ENCODE assay signal across 10 mouse cellular contexts in the genomic region with DNA sequence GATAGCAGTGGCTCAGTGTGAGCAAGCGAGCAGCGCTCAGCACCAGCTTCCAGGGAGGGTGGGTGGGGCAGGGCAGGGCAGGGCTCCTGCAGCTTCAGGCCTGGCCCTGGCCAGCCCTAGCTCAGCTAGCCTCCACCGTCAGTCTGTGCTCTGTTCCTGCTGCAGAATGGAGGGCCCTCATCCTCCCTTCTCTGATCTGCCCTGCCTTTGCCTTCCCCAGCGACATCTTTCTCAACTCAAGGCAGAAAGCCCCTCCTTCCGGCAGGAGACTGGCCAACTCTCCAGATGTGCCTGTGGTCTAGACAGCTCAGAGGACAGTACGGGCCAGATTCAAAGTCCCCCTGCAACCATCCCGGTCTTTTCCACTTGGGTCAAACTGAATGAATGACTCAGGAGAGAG. TPM values are rescaled to one million over a fixed set of nuclear protein-coding genes. Genes with fewer than 3 reads are reported as not detected.
DNase-seq lines count a peak whose midpoint lies in the region; ATAC-seq lines count a peak whose summit lies in the region.
"Had no signal": no experiment of that assay in that cellular context is flagged by ENCODE, and none has a peak within 500 bp of the region (broad histone marks: within the 10 kb centered on the region; RNA-seq: fewer than 3 reads in every experiment).

No protein-coding gene starts in this region.

- H3K4me1 ChIP-seq in embryonic facial prominence, embryonic 12.5 days = peaks cover 21% of the 10 kb centered on the region
- peaks cover 56% of the 10 kb centered on the region for H3K4me1 ChIP-seq in embryonic facial prominence, embryonic 10.5 days
- H3K4me1 ChIP-seq in midbrain, embryonic 11.5 days (ENCODE audit: control insufficient read depth, insufficient read depth, low read length) = peaks cover 3% of the 10 kb centered on the region; the same call in 1 of the 2 replicates
- peaks cover 13% of the 10 kb centered on the region for H3K4me1 ChIP-seq in midbrain, embryonic 16.5 days (ENCODE audit: control insufficient read depth, insufficient read depth, low read length)
- peaks cover 32% of the 10 kb centered on the region for H3K4me1 ChIP-seq in limb, embryonic 12.5 days (replicated peaks)
- H3K4me1 ChIP-seq in liver, embryonic 12.5 days = no peaks in the 10 kb centered on the region

- no peak overlapping the region for H3K4me2 ChIP-seq in embryonic facial prominence, embryonic 12.5 days (replicated peaks)
- H3K4me2 ChIP-seq in midbrain, embryonic 11.5 days = no peak overlapping the region
- no peak overlapping the region for H3K4me2 ChIP-seq in midbrain, embryonic 16.5 days (ENCODE audit: low read length)
- no peak overlapping the region for H3K4me2 ChIP-seq in limb, embryonic 12.5 days
- H3K4me2 ChIP-seq in liver, embryonic 12.5 days = no peak overlapping the region

- H3K4me3 ChIP-seq in embryonic facial prominence, embryonic 12.5 days = no peak overlapping the region
- no peak overlapping the region for H3K4me3 ChIP-seq in embryonic facial prominence, embryonic 10.5 days
- H3K4me3 ChIP-seq in midbrain, embryonic 11.5 days (ENCODE audit: low read depth, low read length) = no peak overlapping the region
- no peak overlapping the region for H3K4me3 ChIP-seq in midbrain, embryonic 16.5 days (ENCODE audit: low read depth, low read length)
- no peak overlapping the region for H3K4me3 ChIP-seq in limb, embryonic 12.5 days (replicated peaks)
- no peak overlapping the region for H3K4me3 ChIP-seq in liver, embryonic 12.5 days

- no peak overlapping the region for H3K27ac ChIP-seq in embryonic facial prominence, embryonic 12.5 days
- no peak overlapping the region for H3K27ac ChIP-seq in embryonic facial prominence, embryonic 10.5 days (replicated peaks)
- no peak overlapping the region for H3K27ac ChIP-seq in midbrain, embryonic 11.5 days (ENCODE audit: low read depth, low read length)
- no peak overlapping the region for H3K27ac ChIP-seq in midbrain, embryonic 16.5 days (ENCODE audit: low read length)
- H3K27ac ChIP-seq in limb, embryonic 12.5 days = no peak overlapping the region
- H3K27ac ChIP-seq in liver, embryonic 12.5 days = no peak overlapping the region

- H3K9me3 ChIP-seq in embryonic facial prominence, embryonic 12.5 days = no peaks in the 10 kb centered on the region
- no peaks in the 10 kb centered on the region for H3K9me3 ChIP-seq in embryonic facial prominence, embryonic 10.5 days
- no peaks in the 10 kb centered on the region for H3K9me3 ChIP-seq in midbrain, embryonic 11.5 days (ENCODE audit: control insufficient read depth, low read length)
- no peaks in the 10 kb centered on the region for H3K9me3 ChIP-seq in midbrain, embryonic 16.5 days (replicated peaks; ENCODE audit: control insufficient read depth, low read length, poor library complexity, severe bottlenecking)
- no peaks in the 10 kb centered on the region for H3K9me3 ChIP-seq in limb, embryonic 12.5 days
- no peaks in the 10 kb centered on the region for H3K9me3 ChIP-seq in liver, embryonic 12.5 days (replicated peaks)
- H3K9me3 ChIP-seq: midbrain, embryonic 10.5 days had no signal

- H3K36me3 ChIP-seq in embryonic facial prominence, embryonic 12.5 days = no peaks in the 10 kb centered on the region
- H3K36me3 ChIP-seq in embryonic facial prominence, embryonic 10.5 days (replicated peaks) = no peaks in the 10 kb centered on the region
- H3K36me3 ChIP-seq in midbrain, embryonic 11.5 days (ENCODE audit: control insufficient read depth, insufficient read depth, low read length) = no peaks in the 10 kb centered on the region
- no peaks in the 10 kb centered on the region for H3K36me3 ChIP-seq in midbrain, embryonic 16.5 days (ENCODE audit: control insufficient read depth, insufficient read depth, low read length)
- no peaks in the 10 kb centered on the region for H3K36me3 ChIP-seq in limb, embryonic 12.5 days
- H3K36me3 ChIP-seq in liver, embryonic 12.5 days = no peaks in the 10 kb centered on the region
- H3K36me3 ChIP-seq: midbrain, embryonic 10.5 days had no signal

- WGBS in embryonic facial prominence, embryonic 12.5 days = 40% methylated on average over 7 of the region's 7 CpGs
- WGBS in embryonic facial prominence, embryonic 10.5 days = 42% methylated on average over 7 of the region's 7 CpGs
- WGBS in midbrain, embryonic 11.5 days = 41% methylated on average over 7 of the region's 7 CpGs
- WGBS in midbrain, embryonic 16.5 days = 43% methylated on average over 7 of the region's 7 CpGs
- WGBS in limb, embryonic 12.5 days = 45% methylated on average over 7 of the region's 7 CpGs
- WGBS in liver, embryonic 12.5 days (ENCODE audit: insufficient replicate concordance) = 38% methylated on average over 7 of the region's 7 CpGs

- H3K9ac ChIP-seq in embryonic facial prominence, embryonic 12.5 days = 0 out of 2 replicates have a peak overlapping the region, but pooled peaks have one; percentile 27
- H3K9ac ChIP-seq in midbrain, embryonic 11.5 days (ENCODE audit: low read length) = no peak overlapping the region
- H3K9ac ChIP-seq in midbrain, embryonic 16.5 days (ENCODE audit: low read depth, low read length) = no peak overlapping the region
- H3K9ac ChIP-seq in limb, embryonic 12.5 days (replicated peaks) = no peak overlapping the region
- H3K9ac ChIP-seq in liver, embryonic 12.5 days = no peak overlapping the region

- no peak for ATAC-seq in embryonic facial prominence, embryonic 12.5 days (ENCODE audit: insufficient number of reproducible peaks, insufficient read depth, low FRiP score, low TSS enrichment)
- 0 out of 2 replicates have a peak, but pooled peaks have one; percentile 30 for ATAC-seq in midbrain, embryonic 11.5 days (ENCODE audit: low FRiP score)
- no peak for ATAC-seq in midbrain, embryonic 16.5 days
- 0 out of 2 replicates have a peak, but pooled peaks have one; percentile 14 for ATAC-seq in limb, embryonic 12.5 days (ENCODE audit: insufficient number of reproducible peaks, insufficient read depth, low FRiP score, low TSS enrichment, low read depth)
- no peak for ATAC-seq in liver, embryonic 12.5 days
- no peak for ATAC-seq in inflammation-experienced regulatory T-cells, adult 6 months

- no peak for DNase-seq in embryonic facial prominence, embryonic 10.5 days (ENCODE audit: low spot score)
- DNase-seq in midbrain, embryonic 11.5 days (ENCODE audit: low spot score, missing footprints) = no peak
- no peak for DNase-seq in urinary bladder, postnatal 4 days (ENCODE audit: low spot score in 2 of 2)
- DNase-seq: kidney, adult 8-10 months had no signal

- peaks cover 7% of the 10 kb centered on the region; the same call in 1 of the 2 replicates for H3K27me3 ChIP-seq in embryonic facial prominence, embryonic 12.5 days
- H3K27me3 ChIP-seq in embryonic facial prominence, embryonic 10.5 days (replicated peaks; ENCODE audit: low read depth, poor library complexity, severe bottlenecking) = peaks cover 36% of the 10 kb centered on the region
- H3K27me3 ChIP-seq in midbrain, embryonic 11.5 days (ENCODE audit: control insufficient read depth, insufficient read depth, low read length) = no peaks in the 10 kb centered on the region
- no peaks in the 10 kb centered on the region for H3K27me3 ChIP-seq in midbrain, embryonic 16.5 days (ENCODE audit: control insufficient read depth, insufficient read depth, low read depth, low read length)
- peaks cover 33% of the 10 kb centered on the region for H3K27me3 ChIP-seq in limb, embryonic 12.5 days
- peaks cover 32% of the 10 kb centered on the region for H3K27me3 ChIP-seq in liver, embryonic 12.5 days (replicated peaks)

RNA-seq across cellular contexts. Expression of a gene that starts 42.0 kb away (rescaled TPM):
- 31.8 and 32.2 TPM in 2 replicates for polyA plus RNA-seq in embryonic facial prominence, embryonic 12.5 days (2016; fragmentation: Nextera tagmentation; extraction: Ambion mirVana)
- polyA plus RNA-seq in embryonic facial prominence, embryonic 10.5 days (2016; fragmentation: Nextera tagmentation; extraction: Ambion mirVana) = 38.2 and 39.5 TPM in 2 replicates
- polyA plus RNA-seq in midbrain, embryonic 11.5 days (2014; fragmentation: Nextera tagmentation; extraction: Ambion mirVana) = 59.8 and 62.1 TPM in 2 replicates
- polyA plus RNA-seq in midbrain, embryonic 16.5 days (2015; fragmentation: Nextera tagmentation; extraction: Ambion mirVana) = 112 and 118 TPM in 2 replicates
- 24.1 and 24.5 TPM in 2 replicates for polyA plus RNA-seq in limb, embryonic 12.5 days (2016; fragmentation: Nextera tagmentation; extraction: Ambion mirVana)
- 7.2 TPM in 2 replicates for polyA plus RNA-seq in liver, embryonic 12.5 days (2016; fragmentation: Nextera tagmentation; extraction: Ambion mirVana)
- polyA plus RNA-seq in inflammation-experienced regulatory T-cells, adult 6 months (2017; shearing (Covaris generic)) = 10 to 100 TPM; 18.9 to 27.2 (median 22.3) TPM

Comparison
In these comparisons a context has a peak if more than half of its experiments do, and no peak if none do; other contexts are left out.
1. ATAC-seq: peak in midbrain, embryonic 11.5 days (single experiment) and limb, embryonic 12.5 days (single experiment); none in embryonic facial prominence, embryonic 12.5 days (single experiment), midbrain, embryonic 16.5 days (single experiment), liver, embryonic 12.5 days (single experiment) and inflammation-experienced regulatory T-cells, adult 6 months (single experiment).